Comparison of ENCODE assay signal across 17 mouse cellular contexts in the genomic region with DNA sequence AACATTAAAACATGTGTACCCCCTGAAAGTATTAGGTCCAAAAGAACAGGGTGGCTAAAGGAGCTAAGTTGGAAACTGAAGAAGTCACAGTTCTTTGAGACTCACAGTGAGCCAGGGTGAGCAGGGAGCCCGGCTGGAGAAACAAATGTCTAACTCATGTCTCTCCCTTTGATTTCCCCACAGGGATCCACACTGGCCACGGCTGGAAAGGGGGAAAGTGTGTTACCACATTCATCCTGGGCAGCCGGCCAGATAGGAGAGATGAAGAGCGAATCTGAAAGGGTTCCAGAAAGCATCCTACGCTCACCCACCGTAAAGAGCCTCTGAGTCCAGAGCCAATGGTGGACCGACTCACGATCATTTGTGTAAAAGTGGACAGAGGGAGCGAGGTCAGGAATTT. TPM values are rescaled to one million over a fixed set of nuclear protein-coding genes. Genes with fewer than 3 reads are reported as not detected.
DNase-seq lines count a peak whose midpoint lies in the region; ATAC-seq and TF ChIP-seq lines count a peak whose summit lies in the region.
"Had no signal": no experiment of that assay in that cellular context is flagged by ENCODE, and none has a peak within 500 bp of the region (broad histone marks: within the 10 kb centered on the region; RNA-seq: fewer than 3 reads in every experiment).

No protein-coding gene starts in this region.

- no peaks in the 10 kb centered on the region for H3K36me3 ChIP-seq in kidney, adult 2 months (ENCODE audit: control insufficient read depth, insufficient read depth, low read length)
- peaks cover 8% of the 10 kb centered on the region for H3K36me3 ChIP-seq in lung, embryonic 16.5 days (ENCODE audit: control insufficient read depth, insufficient read depth, low read length)
- H3K36me3 ChIP-seq in limb, embryonic 10.5 days = peaks cover 54% of the 10 kb centered on the region
- peaks cover 9% of the 10 kb centered on the region; the same call in 1 of the 2 replicates for H3K36me3 ChIP-seq in midbrain, embryonic 15.5 days (replicated peaks)

- H3K9me3 ChIP-seq in lung, embryonic 16.5 days (ENCODE audit: control insufficient read depth, low read length) = no peaks in the 10 kb centered on the region
- no peaks in the 10 kb centered on the region for H3K9me3 ChIP-seq in limb, embryonic 10.5 days (replicated peaks)
- no peaks in the 10 kb centered on the region for H3K9me3 ChIP-seq in midbrain, embryonic 15.5 days
- H3K9me3 ChIP-seq: embryonic facial prominence, embryonic 13.5 days; hindbrain, embryonic 13.5 days; midbrain, embryonic 10.5 days had no signal

- no peak overlapping the region for H3K9ac ChIP-seq in lung, embryonic 16.5 days (ENCODE audit: low read length)
- H3K9ac ChIP-seq in midbrain, embryonic 15.5 days = no peak overlapping the region
- H3K9ac ChIP-seq: embryonic facial prominence, embryonic 13.5 days; heart, embryonic 12.5 days; hindbrain, embryonic 13.5 days; liver, embryonic 14.5 days had no signal

- no peak overlapping the region for H3K4me2 ChIP-seq in lung, embryonic 16.5 days (ENCODE audit: low read depth, low read length)
- no peak overlapping the region for H3K4me2 ChIP-seq in midbrain, embryonic 15.5 days
- H3K4me2 ChIP-seq: embryonic facial prominence, embryonic 13.5 days; heart, embryonic 12.5 days; hindbrain, embryonic 13.5 days had no signal

- no peak for TF ChIP-seq POLR2A in kidney, adult 2 months (IDR thresholded peaks at IDR 0.05; ENCODE audit: low read depth, low read length)

- DNase-seq in adrenal gland, adult 2 months = peak; percentile 17
- no peak for DNase-seq in adrenal gland, postnatal 4 days (ENCODE audit: low spot score in 2 of 2)
- DNase-seq in kidney, postnatal 10 days = peak; percentile 17
- DNase-seq in kidney, adult 2 months = no peak
- DNase-seq in adrenal gland, postnatal 25 days = peak; percentile 23
- DNase-seq in limb, embryonic 10.5 days (ENCODE audit: low spot score) = no peak
- DNase-seq: kidney, adult 18-20 months; thymus, adult 2 months had no signal

- no peak overlapping the region for H3K27ac ChIP-seq in kidney, adult 2 months (ENCODE audit: insufficient read depth, low read depth, low read length)
- no peak overlapping the region for H3K27ac ChIP-seq in lung, embryonic 16.5 days (ENCODE audit: low read length)
- no peak overlapping the region for H3K27ac ChIP-seq in limb, embryonic 10.5 days
- H3K27ac ChIP-seq in midbrain, embryonic 15.5 days = no peak overlapping the region
- H3K27ac ChIP-seq: embryonic facial prominence, embryonic 13.5 days; hindbrain, embryonic 13.5 days; liver, embryonic 14.5 days; midbrain, embryonic 10.5 days had no signal

- ATAC-seq in lung, embryonic 16.5 days (ENCODE audit: low read depth) = 0 out of 2 replicates have a peak, but pooled peaks have one; percentile 34
- no peak for ATAC-seq in midbrain, embryonic 15.5 days (replicated peaks)
- ATAC-seq: Patski had no signal

- no peaks in the 10 kb centered on the region for H3K27me3 ChIP-seq in kidney, adult 2 months (replicated peaks; ENCODE audit: control insufficient read depth, insufficient read depth, low read length)
- H3K27me3 ChIP-seq in lung, embryonic 16.5 days (ENCODE audit: control insufficient read depth, insufficient read depth, low read depth, low read length) = no peaks in the 10 kb centered on the region
- no peaks in the 10 kb centered on the region for H3K27me3 ChIP-seq in limb, embryonic 10.5 days (ENCODE audit: low read depth, poor library complexity, severe bottlenecking)
- no peaks in the 10 kb centered on the region for H3K27me3 ChIP-seq in midbrain, embryonic 15.5 days (replicated peaks)
- H3K27me3 ChIP-seq: CH12.LX; embryonic facial prominence, embryonic 13.5 days; heart, embryonic 12.5 days; hindbrain, embryonic 13.5 days; Patski had no signal

- TF ChIP-seq CTCF in kidney, adult 2 months (conservative IDR thresholded peaks at IDR 0.05; ENCODE audit: insufficient read depth, insufficient read length, low read depth, low read length) = no peak

- no peak overlapping the region for H3K4me3 ChIP-seq in kidney, adult 2 months (ENCODE audit: insufficient read depth, low read depth, low read length)
- H3K4me3 ChIP-seq in lung, embryonic 16.5 days (ENCODE audit: low read length) = no peak overlapping the region
- no peak overlapping the region for H3K4me3 ChIP-seq in limb, embryonic 10.5 days
- H3K4me3 ChIP-seq in midbrain, embryonic 15.5 days = no peak overlapping the region
- H3K4me3 ChIP-seq: embryonic facial prominence, embryonic 13.5 days; heart, embryonic 12.5 days; hindbrain, embryonic 13.5 days; midbrain, embryonic 10.5 days had no signal

- no peaks in the 10 kb centered on the region for H3K4me1 ChIP-seq in kidney, adult 2 months (ENCODE audit: control insufficient read depth, insufficient read depth, low read length)
- H3K4me1 ChIP-seq in lung, embryonic 16.5 days (replicated peaks; ENCODE audit: control insufficient read depth, insufficient read depth, low read length) = no peaks in the 10 kb centered on the region
- H3K4me1 ChIP-seq in limb, embryonic 10.5 days = no peaks in the 10 kb centered on the region
- no peaks in the 10 kb centered on the region for H3K4me1 ChIP-seq in midbrain, embryonic 15.5 days
- H3K4me1 ChIP-seq: embryonic facial prominence, embryonic 13.5 days; heart, embryonic 12.5 days; hindbrain, embryonic 13.5 days; midbrain, embryonic 10.5 days had no signal

- WGBS in kidney, adult 2 months = 90% methylated on average over 9 of the region's 9 CpGs
- WGBS in lung, embryonic 16.5 days = 55% methylated on average over 9 of the region's 9 CpGs
- WGBS in limb, embryonic 10.5 days = 95% methylated on average over 9 of the region's 9 CpGs
- 86% methylated on average over 9 of the region's 9 CpGs for WGBS in midbrain, embryonic 15.5 days

RNA-seq across cellular contexts. Expression of a gene that starts 20.9 kb away (rescaled TPM):
- total RNA-seq in adrenal gland, adult 2 months (2021) = 100 to 1,000 TPM; 175 to 199 TPM
- 0.47 and 0.56 TPM in 2 replicates for polyA plus RNA-seq in adrenal gland, adult 2 months (2012; rRNA removed)
- 100 to 1,000 TPM; 264 to 270 TPM for total RNA-seq in adrenal gland, postnatal 4 days (2021)
- 5.0 and 10.5 TPM in 2 replicates for polyA plus RNA-seq in kidney, adult 2 months (2012; rRNA removed)
- total RNA-seq in adrenal gland, postnatal 25 days (2021) = 206 and 209 TPM in 2 replicates
- 646 and 678 TPM in 2 replicates for polyA plus RNA-seq in lung, embryonic 16.5 days (2015; fragmentation: Nextera tagmentation; extraction: Ambion mirVana)
- polyA plus RNA-seq in limb, embryonic 10.5 days (2016; fragmentation: Nextera tagmentation; extraction: Ambion mirVana) = 970 and 1,039 TPM in 2 replicates
- 469 and 476 TPM in 2 replicates for polyA plus RNA-seq in midbrain, embryonic 15.5 days (2015; fragmentation: Nextera tagmentation; extraction: Ambion mirVana)

Comparison
In these comparisons a context has a peak if more than half of its experiments do, and no peak if none do; other contexts are left out.
1. DNase-seq: peak in adrenal gland, adult 2 months (single experiment), kidney, postnatal 10 days (single experiment) and adrenal gland, postnatal 25 days (single experiment); none in adrenal gland, postnatal 4 days (0 of 2), kidney, adult 2 months (single experiment) and limb, embryonic 10.5 days (single experiment).
2. RNA of a gene that starts 20.9 kb away (polyA plus RNA-seq): 970 to 1,039 TPM in limb, embryonic 10.5 days, 646 to 678 TPM in lung, embryonic 16.5 days and 469 to 476 TPM in midbrain, embryonic 15.5 days; 5.0 to 10.5 TPM in kidney, adult 2 months and 0.47 to 0.56 TPM in adrenal gland, adult 2 months; every median in the first group is over 10 times any median in the second.